Mouse (Mus musculus) MN1 (cell line): ENCODE data around the gene Srcin1.

ENCODE experiments used
- DNase-seq: peaks from one replicate; pipeline ENCODE4 v3.0.0-alpha.2; 2016; ENCODE audit warnings: low spot score

Gene Srcin1

GRCm38 (mm10) chr11:97463991-97464390 lies 112.0 kb downstream of the Srcin1 start:
- no peak for DNase-seq

- no peak for DNase-seq
Measured at GRCm38 (mm10) chr11:97463166-97463565, 112.8 kb downstream of the Srcin1 start.

GRCm38 (mm10) chr11:97462538-97462937 lies 113.4 kb downstream of the Srcin1 start:
- DNase-seq: no peak

GRCm38 (mm10) chr11:97461307-97461820 lies 114.6 kb downstream of the Srcin1 start:
- no peak for DNase-seq
